Mouse (Mus musculus) limb, embryonic 14.5 days (tissue): ENCODE results near the gene Mettl18. TPM values are rescaled to one million over a fixed set of nuclear protein-coding genes. Genes with fewer than 3 reads are reported as not detected.

Experiments
- ATAC-seq: fragments of 200-750 bp; cut with Nextera tagmentation; 2 replicates; pipeline ENCODE4 v1.8.0; 2017; ENCODE audit warnings: low read depth, moderate number of reproducible peaks, moderate TSS enrichment; ENCODE audit not compliant: low FRiP score
- DNase-seq: peaks from one replicate; pipeline ENCODE4 v3.0.0-alpha.2; 2015; ENCODE audit warnings: low spot score
- H3K27ac ChIP-seq: fragments of 300-500 bp; sonication (generic); replicated peaks from 2 replicates; pipeline ENCODE4 v1.5.1; 2014; ENCODE audit warnings: low read depth, mild to moderate bottlenecking, low read length, moderate library complexity, mixed read lengths
- H3K27me3 ChIP-seq: fragments of 300-500 bp; sonication (generic); 2 replicates; pipeline ENCODE4 v1.6.1; 2014; ENCODE audit warnings: low read length, mixed read lengths; ENCODE audit not compliant: control insufficient read depth, insufficient read depth
- H3K36me3 ChIP-seq: fragments of 300-500 bp; sonication (generic); 2 replicates; pipeline ENCODE4 v1.6.1; 2014; ENCODE audit warnings: mild to moderate bottlenecking, low read length, moderate library complexity, mixed read lengths; ENCODE audit not compliant: control insufficient read depth, insufficient read depth
- H3K4me1 ChIP-seq: fragments of 300-500 bp; sonication (generic); 2 replicates; pipeline ENCODE4 v1.6.1; 2014; ENCODE audit warnings: antibody characterized with exemption, low read length, mixed read lengths; ENCODE audit not compliant: control insufficient read depth, insufficient read depth
- H3K4me2 ChIP-seq: fragments of 300-500 bp; sonication (generic); replicated peaks from 2 replicates; pipeline ENCODE4 v1.6.1; 2014; ENCODE audit warnings: low read depth, mild to moderate bottlenecking, low read length, moderate library complexity; ENCODE audit not compliant: severe bottlenecking
- H3K4me3 ChIP-seq: fragments of 300-500 bp; sonication (generic); replicated peaks from 2 replicates; pipeline ENCODE4 v1.5.1; 2014; ENCODE audit warnings: low read length
- H3K9ac ChIP-seq: fragments of 300-500 bp; sonication (generic); 2 replicates; pipeline ENCODE4 v1.6.1; 2014; ENCODE audit warnings: mild to moderate bottlenecking, low read depth, low read length, moderate library complexity; ENCODE audit not compliant: severe bottlenecking
- H3K9me3 ChIP-seq: fragments of 300-500 bp; sonication (generic); 2 replicates; pipeline ENCODE4 v1.6.1; 2016; ENCODE audit warnings: low read length; ENCODE audit not compliant: control insufficient read depth
- POLR2A ChIP-seq: fragments of 200-500 bp; IDR thresholded peaks from 2 replicates; pipeline ENCODE4 v1.8.0; 2012; ENCODE audit warnings: inconsistent platforms, mild to moderate bottlenecking, moderate library complexity, borderline replicate concordance; ENCODE audit not compliant: insufficient read depth, insufficient read length; ENCODE audit errors: extremely low read depth
- WGBS: fragments of 180-500 bp; shearing (Covaris S2); extraction: QIAGEN DNeasy Blood & Tissue Kit; methylation state at CpG from one replicate; pipeline ENCODE4 v1.1.7; 2014; 5-methylcytosine and 5-hydroxymethylcytosine counted together
- polyA plus RNA-seq, 2 experiments: library from polyadenylated mRNA; depleted of rRNA in 1 of 2; stranded (reverse) in 1 of 2; unstranded in 1 of 2; fragments of >200 nt; fragmentation: Nextera tagmentation in 1 of 2; extraction: Ambion mirVana in 1 of 2; gene quantifications; 2 replicates each; pipeline versions ENCODE4 v1.2.1 to v1.2.3; 2012 to 2014

The Mettl18 gene
- polyA plus RNA-seq, 2 experiments: 4.6 to 9.6 TPM

GRCm38 (mm10) chr1:163975088-163975487 lies 19.6 kb upstream of the Mettl18 start:
- DNase-seq (no peak), ATAC-seq (no peak)
- H3K27ac ChIP-seq: no peak overlapping the region
- no peak overlapping the region for H3K4me2 ChIP-seq
- no peak for TF ChIP-seq POLR2A
- no peaks in the 10 kb centered on the region for H3K9me3 ChIP-seq
- H3K9ac ChIP-seq: no peak overlapping the region
- no peaks in the 10 kb centered on the region for H3K4me1 ChIP-seq
- H3K27me3 ChIP-seq: no peaks in the 10 kb centered on the region
- H3K36me3 ChIP-seq: peaks cover 20% of the 10 kb centered on the region
- WGBS: 98% methylated on average over 2 of the region's 2 CpGs
- H3K4me3 ChIP-seq: no peak overlapping the region

- WGBS: 84% methylated on average over 1 of the region's 1 CpGs
- no peaks in the 10 kb centered on the region for H3K9me3 ChIP-seq
- no peak overlapping the region for H3K4me3 ChIP-seq
- DNase-seq (no peak), ATAC-seq (no peak)
- no peak overlapping the region for H3K4me2 ChIP-seq
- TF ChIP-seq POLR2A: no peak
- H3K9ac ChIP-seq: no peak overlapping the region
- H3K4me1 ChIP-seq: no peaks in the 10 kb centered on the region
- H3K36me3 ChIP-seq: peaks cover 23% of the 10 kb centered on the region
- no peaks in the 10 kb centered on the region for H3K27me3 ChIP-seq
- no peak overlapping the region for H3K27ac ChIP-seq
These were observed 18.2 kb upstream of the Mettl18 start for GRCm38 (mm10) chr1:163976515-163976914.

- Histone ChIP-seq H3K9me3 (no peaks in the 10 kb centered on the region), H3K27ac (no peak overlapping the region), H3K27me3 (no peaks in the 10 kb centered on the region), H3K36me3 (peaks cover 8% of the 10 kb centered on the region; the same call in 1 of the 2 replicates), H3K4me1 (0 out of 2 replicates have a peak, but pooled peaks cover 3% of the 10 kb centered on the region), H3K4me2 (no peak overlapping the region), H3K9ac (no peak overlapping the region), H3K4me3 (no peak overlapping the region)
- 85% methylated on average over 4 of the region's 4 CpGs for WGBS
- no peak for TF ChIP-seq POLR2A
- ATAC-seq: no peak
- no peak for DNase-seq
These were observed 2.3 kb upstream of the Mettl18 start for GRCm38 (mm10) chr1:163992371-163992770.

GRCm38 (mm10) chr1:163994173-163994720 lies 442 bp upstream of the Mettl18 start:
- Histone ChIP-seq H3K36me3 (no peaks in the 10 kb centered on the region), H3K9me3 (no peaks in the 10 kb centered on the region), H3K27ac (0 out of 2 replicates have a peak overlapping the region, but pooled peaks have one; percentile 8), H3K4me3 (peak overlapping the region; percentile 83), H3K27me3 (no peaks in the 10 kb centered on the region), H3K4me1 (0 out of 2 replicates have a peak, but pooled peaks cover 3% of the 10 kb centered on the region), H3K4me2 (peak overlapping the region; percentile 85), H3K9ac (peak overlapping the region; percentile 79)
- ATAC-seq (peak; percentile 71), DNase-seq (no peak)
- TF ChIP-seq POLR2A: no peak
- WGBS: 1% methylated on average over 38 of the region's 38 CpGs

DNA sequence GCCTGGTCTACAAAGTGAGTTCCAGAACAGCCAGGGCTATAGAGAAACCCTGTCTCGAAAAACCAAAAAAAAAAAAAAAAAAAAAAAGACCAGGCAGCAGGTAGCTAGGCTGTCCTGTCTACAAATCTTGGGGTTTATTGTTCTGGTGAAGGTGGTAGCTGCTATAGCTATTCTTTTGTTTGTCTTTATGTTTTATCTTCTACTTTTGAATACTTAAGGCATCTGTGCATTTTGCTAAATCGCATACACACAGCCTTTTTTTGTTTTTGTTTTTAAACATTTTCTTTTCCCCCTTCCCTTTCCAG lies 872 bp downstream of the Mettl18 start:
- no peak overlapping the region for H3K27ac ChIP-seq
- H3K9me3 ChIP-seq: no peaks in the 10 kb centered on the region
- no peak overlapping the region; the same call in 1 of the 2 replicates for H3K9ac ChIP-seq
- no peaks in the 10 kb centered on the region for H3K27me3 ChIP-seq
- ATAC-seq: no peak
- H3K4me2 ChIP-seq: peak overlapping the region; percentile 61
- no peak for TF ChIP-seq POLR2A
- H3K4me1 ChIP-seq: 0 out of 2 replicates have a peak, but pooled peaks cover 3% of the 10 kb centered on the region
- peak overlapping the region; percentile 83; the same call in 1 of the 2 replicates for H3K4me3 ChIP-seq
- H3K36me3 ChIP-seq: no peaks in the 10 kb centered on the region
- 91% methylated on average over 1 of the region's 2 CpGs for WGBS
- no peak for DNase-seq
